Mouse (Mus musculus): ENCODE measurements around the gene Mkrn1. TPM values are rescaled to one million over a fixed set of nuclear protein-coding genes. Genes with fewer than 3 reads are reported as not detected.

Mkrn1 gene
- polyA plus RNA-seq, 1 experiment = 34.7 TPM

- no peaks in the 10 kb centered on the region for H3K36me3 ChIP-seq (ENCODE audit: control insufficient read depth, insufficient read depth)
- H3K4me2 ChIP-seq (ENCODE audit: low read depth) = no peak overlapping the region
- no peaks in the 10 kb centered on the region for H3K79me2 ChIP-seq (ENCODE audit: control insufficient read depth, insufficient read depth)
- no peak overlapping the region for H3K4me3 ChIP-seq
- TF ChIP-seq SRF (IDR thresholded peaks at IDR 0.05; ENCODE audit: control insufficient read depth, insufficient read length, low read depth) (no peak), MYOG (IDR thresholded peaks at IDR 0.05; ENCODE audit: control insufficient read depth in 1 of 3, insufficient read depth in 1 of 3, insufficient read length in 2 of 3, low read depth in 2 of 3) (no peak), POLR2A (IDR thresholded peaks at IDR 0.05; ENCODE audit: insufficient read length, low read depth) (no peak), REST (IDR thresholded peaks at IDR 0.05; ENCODE audit: insufficient read depth, insufficient read length) (no peak), USF1 (IDR thresholded peaks at IDR 0.05; ENCODE audit: low read depth) (no peak), POLR2AphosphoS2 (IDR thresholded peaks at IDR 0.05; ENCODE audit: insufficient read length, low read depth) (no peak), MYOD1 (IDR thresholded peaks at IDR 0.05; ENCODE audit: control insufficient read depth in 1 of 3, insufficient read length in 2 of 3, low read depth in 2 of 3) (no peak), TCF12 (IDR thresholded peaks at IDR 0.05; ENCODE audit: insufficient read depth, poor library complexity, severe bottlenecking) (no peak)
- H3ac ChIP-seq (ENCODE audit: control insufficient read depth, insufficient read length) = no peak overlapping the region
- H3K27me3 ChIP-seq (ENCODE audit: control insufficient read depth, insufficient read depth, insufficient read length) = no peaks in the 10 kb centered on the region
Measured at GRCm38 (mm10) chr6:39430722-39431121, 10.5 kb upstream of the Mkrn1 start.

DNA sequence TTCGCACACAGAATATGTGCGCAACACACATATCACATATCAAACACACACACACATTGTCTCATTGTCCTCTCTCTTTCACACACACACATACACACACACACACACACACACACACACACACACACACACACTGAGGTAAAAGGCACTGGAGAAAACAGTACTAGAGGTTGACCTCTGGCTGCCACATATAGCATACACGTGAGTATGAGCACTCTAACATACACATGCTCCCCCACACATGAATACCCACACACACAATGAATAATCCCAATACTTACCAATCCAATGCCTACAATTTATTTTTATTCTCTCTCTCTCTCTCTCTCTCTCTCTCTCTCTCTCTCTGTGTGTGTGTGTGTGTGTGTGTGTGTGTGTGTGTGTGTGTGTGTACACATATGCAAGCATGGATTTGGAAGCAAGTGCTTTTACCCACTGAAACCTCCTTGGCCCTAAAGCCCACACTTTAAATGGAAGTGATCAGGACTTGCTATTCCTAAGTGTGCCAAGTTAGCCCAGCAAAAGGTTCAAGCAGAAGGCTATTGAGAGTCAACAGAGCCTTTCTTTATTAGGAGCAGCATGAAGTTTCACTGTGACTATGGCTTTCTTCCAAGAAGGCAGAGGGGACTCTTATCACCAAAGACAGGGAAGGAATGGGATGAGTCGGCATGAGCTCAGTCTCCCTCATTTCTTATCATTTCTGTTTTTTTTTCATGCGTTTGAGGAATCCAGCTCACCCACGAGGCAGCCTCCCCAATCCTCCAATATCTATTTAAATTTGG lies 8.9 kb upstream of the Mkrn1 start:
- H3K4me2 ChIP-seq (ENCODE audit: low read depth) = no peak overlapping the region
- no peak overlapping the region for H3ac ChIP-seq (ENCODE audit: control insufficient read depth, insufficient read length)
- TF ChIP-seq CEBPB (IDR thresholded peaks at IDR 0.05; ENCODE audit: insufficient read depth, poor library complexity, severe bottlenecking) = no peak
- TF ChIP-seq E2F4 (IDR thresholded peaks at IDR 0.05; ENCODE audit: insufficient read depth) = no peak
- no peak for TF ChIP-seq MYOD1 (IDR thresholded peaks at IDR 0.05; ENCODE audit: control insufficient read depth in 1 of 3, insufficient read length in 2 of 3, low read depth in 2 of 3)
- no peak for TF ChIP-seq POLR2AphosphoS2 (IDR thresholded peaks at IDR 0.05; ENCODE audit: insufficient read length, low read depth)
- no peak for TF ChIP-seq MYOG (IDR thresholded peaks at IDR 0.05; ENCODE audit: control insufficient read depth in 1 of 3, insufficient read depth in 1 of 3, insufficient read length in 2 of 3, low read depth in 2 of 3)
- no peak for TF ChIP-seq POLR2A (IDR thresholded peaks at IDR 0.05; ENCODE audit: insufficient read length, low read depth)
- no peak for TF ChIP-seq REST (IDR thresholded peaks at IDR 0.05; ENCODE audit: insufficient read depth, insufficient read length)
- TF ChIP-seq USF1 (IDR thresholded peaks at IDR 0.05; ENCODE audit: low read depth) = no peak
- TF ChIP-seq MAX (IDR thresholded peaks at IDR 0.05; ENCODE audit: low read depth) = no peak
- TF ChIP-seq TCF3 (IDR thresholded peaks at IDR 0.05; ENCODE audit: insufficient read length, low read depth) = no peak
- no peak for TF ChIP-seq TCF12 (IDR thresholded peaks at IDR 0.05; ENCODE audit: insufficient read depth, poor library complexity, severe bottlenecking)
- TF ChIP-seq SRF (IDR thresholded peaks at IDR 0.05; ENCODE audit: control insufficient read depth, insufficient read length, low read depth) = no peak
- no peak overlapping the region for H3K4me3 ChIP-seq
- no peaks in the 10 kb centered on the region for H3K79me2 ChIP-seq (ENCODE audit: control insufficient read depth, insufficient read depth)
- H3K36me3 ChIP-seq (ENCODE audit: control insufficient read depth, insufficient read depth) = no peaks in the 10 kb centered on the region
- H3K27me3 ChIP-seq (ENCODE audit: control insufficient read depth, insufficient read depth, insufficient read length) = no peaks in the 10 kb centered on the region

DNA sequence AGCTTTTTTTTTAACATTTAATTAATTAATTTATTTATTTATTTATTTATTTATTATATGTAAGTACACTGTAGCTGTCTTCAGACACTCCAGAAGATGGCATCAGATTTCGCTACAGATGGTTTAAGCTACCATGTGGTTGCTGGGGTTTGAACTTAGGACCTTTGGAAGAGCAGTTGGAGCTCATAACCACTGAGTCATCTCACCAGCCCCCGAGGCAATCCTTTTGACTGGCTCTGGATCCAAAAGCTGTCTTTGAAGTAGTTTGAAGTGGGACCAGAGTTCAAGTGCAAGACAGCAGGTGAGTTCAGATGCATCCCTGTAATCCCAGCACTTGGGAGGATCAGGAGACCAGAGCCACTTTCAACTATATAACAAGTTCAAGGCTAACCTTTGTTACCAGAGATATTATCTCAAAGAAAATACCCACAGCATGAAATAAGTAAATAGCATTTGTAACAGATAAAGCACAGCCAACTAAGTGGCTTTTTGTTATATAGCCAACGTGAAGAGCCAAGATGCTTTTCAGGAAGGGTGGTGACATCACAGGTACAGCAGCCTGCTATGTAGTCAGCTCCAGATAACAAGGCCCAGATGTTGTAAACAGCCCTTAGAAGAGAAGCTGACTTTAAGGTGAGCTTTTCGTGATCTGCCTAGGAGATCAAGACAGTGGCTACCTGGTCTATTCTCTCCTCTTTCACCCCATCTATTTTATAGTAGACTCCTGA lies 7.2 kb upstream of the Mkrn1 start:
- H3K4me3 ChIP-seq = no peak overlapping the region

DNA sequence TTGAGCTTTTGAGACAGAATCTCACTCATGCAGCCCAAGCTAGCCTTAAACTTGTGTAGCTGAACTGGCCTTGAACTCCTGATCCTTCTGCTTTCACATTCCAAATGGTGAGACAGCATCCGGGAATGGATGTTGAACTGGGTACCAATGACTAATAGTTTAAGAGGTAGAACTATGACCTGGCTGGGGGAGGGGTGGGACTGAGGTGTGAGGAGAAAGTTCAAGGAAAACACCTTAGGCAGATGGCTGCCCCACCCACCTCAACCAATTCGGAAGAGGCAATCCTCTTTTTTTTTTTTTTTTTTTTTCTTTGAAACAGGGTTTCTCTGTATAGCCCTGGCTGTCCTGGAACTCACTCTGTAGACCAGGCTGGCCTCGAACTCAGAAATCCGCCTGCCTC lies 6.5 kb upstream of the Mkrn1 start:
- no peaks in the 10 kb centered on the region for H3K36me3 ChIP-seq (ENCODE audit: control insufficient read depth, insufficient read depth)
- H3K4me2 ChIP-seq (ENCODE audit: low read depth) = no peak overlapping the region
- no peaks in the 10 kb centered on the region for H3K27me3 ChIP-seq (ENCODE audit: control insufficient read depth, insufficient read depth, insufficient read length)
- TF ChIP-seq TCF12 (IDR thresholded peaks at IDR 0.05; ENCODE audit: insufficient read depth, poor library complexity, severe bottlenecking) = no peak
- TF ChIP-seq POLR2AphosphoS2 (IDR thresholded peaks at IDR 0.05; ENCODE audit: insufficient read length, low read depth) = no peak
- no peak for TF ChIP-seq USF1 (IDR thresholded peaks at IDR 0.05; ENCODE audit: low read depth)
- TF ChIP-seq TCF3 (IDR thresholded peaks at IDR 0.05; ENCODE audit: insufficient read length, low read depth) = no peak
- no peak for TF ChIP-seq MAX (IDR thresholded peaks at IDR 0.05; ENCODE audit: low read depth)
- TF ChIP-seq REST (IDR thresholded peaks at IDR 0.05; ENCODE audit: insufficient read depth, insufficient read length) = no peak
- no peak for TF ChIP-seq MYOG (IDR thresholded peaks at IDR 0.05; ENCODE audit: control insufficient read depth in 1 of 3, insufficient read depth in 1 of 3, insufficient read length in 2 of 3, low read depth in 2 of 3)
- TF ChIP-seq E2F4 (IDR thresholded peaks at IDR 0.05; ENCODE audit: insufficient read depth) = no peak
- TF ChIP-seq POLR2A (IDR thresholded peaks at IDR 0.05; ENCODE audit: insufficient read length, low read depth) = no peak
- TF ChIP-seq MYOD1 (IDR thresholded peaks at IDR 0.05; ENCODE audit: control insufficient read depth in 1 of 3, insufficient read length in 2 of 3, low read depth in 2 of 3) = no peak
- no peak for TF ChIP-seq CEBPB (IDR thresholded peaks at IDR 0.05; ENCODE audit: insufficient read depth, poor library complexity, severe bottlenecking)
- TF ChIP-seq SRF (IDR thresholded peaks at IDR 0.05; ENCODE audit: control insufficient read depth, insufficient read length, low read depth) = no peak
- H3K4me3 ChIP-seq = no peak overlapping the region
- no peak overlapping the region for H3ac ChIP-seq (ENCODE audit: control insufficient read depth, insufficient read length)
- no peaks in the 10 kb centered on the region for H3K79me2 ChIP-seq (ENCODE audit: control insufficient read depth, insufficient read depth)

More for the DNA sequence above, 7.2 kb upstream of the Mkrn1 start:
- Histone ChIP-seq H3K4me2 (ENCODE audit: low read depth) (no peak overlapping the region), H3ac (ENCODE audit: control insufficient read depth, insufficient read length) (no peak overlapping the region), H3K79me2 (ENCODE audit: control insufficient read depth, insufficient read depth) (no peaks in the 10 kb centered on the region), H3K27me3 (ENCODE audit: control insufficient read depth, insufficient read depth, insufficient read length) (no peaks in the 10 kb centered on the region), H3K36me3 (ENCODE audit: control insufficient read depth, insufficient read depth) (no peaks in the 10 kb centered on the region)
- TF ChIP-seq POLR2A (IDR thresholded peaks at IDR 0.05; ENCODE audit: insufficient read length, low read depth) = no peak
- no peak for TF ChIP-seq MYOD1 (IDR thresholded peaks at IDR 0.05; ENCODE audit: control insufficient read depth in 1 of 3, insufficient read length in 2 of 3, low read depth in 2 of 3)
- no peak for TF ChIP-seq MAX (IDR thresholded peaks at IDR 0.05; ENCODE audit: low read depth)
- TF ChIP-seq SRF (IDR thresholded peaks at IDR 0.05; ENCODE audit: control insufficient read depth, insufficient read length, low read depth) = no peak
- TF ChIP-seq REST (IDR thresholded peaks at IDR 0.05; ENCODE audit: insufficient read depth, insufficient read length) = no peak
- no peak for TF ChIP-seq CEBPB (IDR thresholded peaks at IDR 0.05; ENCODE audit: insufficient read depth, poor library complexity, severe bottlenecking)
- TF ChIP-seq E2F4 (IDR thresholded peaks at IDR 0.05; ENCODE audit: insufficient read depth) = no peak
- no peak for TF ChIP-seq MYOG (IDR thresholded peaks at IDR 0.05; ENCODE audit: control insufficient read depth in 1 of 3, insufficient read depth in 1 of 3, insufficient read length in 2 of 3, low read depth in 2 of 3)
